Mouse (Mus musculus) brain, embryonic 14.5 days (tissue): ENCODE data around the gene Dnmt3a.

Source experiments
- CTCF ChIP-seq: fragments of 200-500 bp; IDR thresholded peaks from 2 replicates; pipeline ENCODE4 v1.5.1; 2012; ENCODE audit warnings: inconsistent platforms, mild to moderate bottlenecking, moderate library complexity, borderline replicate concordance; ENCODE audit not compliant: insufficient read depth, insufficient read length; ENCODE audit errors: extremely low read depth
- POLR2A ChIP-seq: fragments of 200-500 bp; IDR thresholded peaks from 2 replicates; pipeline ENCODE4 v1.6.1; 2012; ENCODE audit warnings: mild to moderate bottlenecking, inconsistent platforms, borderline replicate concordance; ENCODE audit not compliant: poor library complexity, insufficient read depth, insufficient read length, severe bottlenecking; ENCODE audit errors: extremely low read depth

- 0 out of 2 replicates have a peak, but pooled peaks have one; percentile 10 for TF ChIP-seq CTCF
- TF ChIP-seq POLR2A, result no peak
These were observed 46.4 kb upstream of the Dnmt3a start for GRCm38 (mm10) chr12:3759419-3759818.
